Mouse (Mus musculus) splenic B cell, adult 2 months (primary cell): ENCODE data around the gene Wnt2b.
A peak's percentile ranks its signal among the peaks of the same experiment; 100 is the strongest.

Experiments
- DNase-seq: peaks from one replicate; pipeline ENCODE4 v3.0.0-alpha.2; 2011; ENCODE audit warnings: low read depth, low spot score
- H3K27me3 ChIP-seq: 2 replicates; pipeline ENCODE4 v1.6.1; 2012; ENCODE audit warnings: mild to moderate bottlenecking, low read length, moderate library complexity, mixed read lengths; ENCODE audit not compliant: control insufficient read depth, poor library complexity, insufficient read depth, severe bottlenecking
- H3K36me3 ChIP-seq: 2 replicates; pipeline ENCODE4 v1.6.1; 2012; ENCODE audit warnings: mild to moderate bottlenecking, low read length, moderate library complexity, mixed read lengths; ENCODE audit not compliant: control insufficient read depth, poor library complexity, insufficient read depth, severe bottlenecking

Wnt2b gene

DNA sequence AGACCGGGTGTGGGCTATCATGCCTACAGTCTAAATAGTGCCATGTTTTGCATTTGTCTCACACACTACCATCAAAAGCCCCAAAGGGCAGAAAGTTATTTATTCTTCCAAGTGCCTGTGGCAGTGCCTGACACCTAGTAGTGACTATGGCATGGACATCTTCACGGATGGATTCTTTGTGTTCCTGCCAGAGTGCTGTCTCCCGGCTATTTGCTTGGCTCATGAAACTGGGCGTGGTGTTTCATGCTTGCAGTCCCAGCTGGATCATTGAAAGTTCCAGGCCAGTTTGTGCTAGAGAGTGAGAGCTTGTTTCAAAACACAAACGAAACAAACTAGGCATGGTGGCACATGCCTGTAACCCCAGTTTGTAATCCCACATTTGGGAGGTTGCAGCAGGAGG, 30.0 kb upstream of the Wnt2b start:
- DNase-seq: no peak
- Histone ChIP-seq H3K36me3 (no peaks in the 10 kb centered on the region), H3K27me3 (no peaks in the 10 kb centered on the region)

DNA sequence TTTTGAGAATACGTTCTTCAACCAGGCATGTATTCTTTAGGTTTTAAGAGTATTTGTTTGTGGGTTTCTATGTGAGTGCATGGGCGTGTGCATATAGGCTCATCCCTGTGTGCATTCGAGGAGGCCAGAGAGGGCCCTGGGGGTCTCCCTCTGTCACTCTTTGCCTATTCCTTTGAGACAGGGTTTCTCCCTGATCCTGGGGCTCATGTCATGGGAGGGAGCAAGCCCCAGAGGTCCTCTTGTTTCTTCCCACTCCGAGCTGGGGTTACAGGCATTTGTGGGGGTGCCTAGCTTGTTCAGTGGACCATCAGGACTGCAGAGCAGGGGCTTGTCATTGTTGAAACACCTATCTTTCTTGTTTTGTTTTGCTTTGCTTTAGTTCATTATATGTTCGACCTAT, 26.2 kb upstream of the Wnt2b start:
- no peak for DNase-seq
- Histone ChIP-seq H3K36me3 (no peaks in the 10 kb centered on the region), H3K27me3 (no peaks in the 10 kb centered on the region)

DNA sequence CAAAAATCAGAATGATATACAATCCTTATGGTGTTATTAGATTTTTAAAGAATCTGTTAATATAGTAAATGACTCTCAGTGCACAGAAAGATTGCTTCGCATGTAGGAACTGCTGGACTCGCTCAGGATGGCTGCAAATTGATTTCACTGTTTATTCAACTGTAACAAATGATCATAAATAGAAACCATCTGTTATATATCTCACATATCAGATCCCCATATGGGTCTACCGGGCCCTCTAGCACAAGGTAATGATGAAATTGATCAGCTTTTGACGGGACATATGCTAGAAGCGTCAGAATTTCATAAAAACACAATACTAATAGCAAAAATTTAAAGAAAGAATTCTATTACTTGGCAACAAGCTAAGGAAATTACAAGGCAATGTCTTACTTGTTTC, 18.0 kb upstream of the Wnt2b start:
- Histone ChIP-seq H3K27me3 (no peaks in the 10 kb centered on the region), H3K36me3 (no peaks in the 10 kb centered on the region)
- DNase-seq: no peak

DNA sequence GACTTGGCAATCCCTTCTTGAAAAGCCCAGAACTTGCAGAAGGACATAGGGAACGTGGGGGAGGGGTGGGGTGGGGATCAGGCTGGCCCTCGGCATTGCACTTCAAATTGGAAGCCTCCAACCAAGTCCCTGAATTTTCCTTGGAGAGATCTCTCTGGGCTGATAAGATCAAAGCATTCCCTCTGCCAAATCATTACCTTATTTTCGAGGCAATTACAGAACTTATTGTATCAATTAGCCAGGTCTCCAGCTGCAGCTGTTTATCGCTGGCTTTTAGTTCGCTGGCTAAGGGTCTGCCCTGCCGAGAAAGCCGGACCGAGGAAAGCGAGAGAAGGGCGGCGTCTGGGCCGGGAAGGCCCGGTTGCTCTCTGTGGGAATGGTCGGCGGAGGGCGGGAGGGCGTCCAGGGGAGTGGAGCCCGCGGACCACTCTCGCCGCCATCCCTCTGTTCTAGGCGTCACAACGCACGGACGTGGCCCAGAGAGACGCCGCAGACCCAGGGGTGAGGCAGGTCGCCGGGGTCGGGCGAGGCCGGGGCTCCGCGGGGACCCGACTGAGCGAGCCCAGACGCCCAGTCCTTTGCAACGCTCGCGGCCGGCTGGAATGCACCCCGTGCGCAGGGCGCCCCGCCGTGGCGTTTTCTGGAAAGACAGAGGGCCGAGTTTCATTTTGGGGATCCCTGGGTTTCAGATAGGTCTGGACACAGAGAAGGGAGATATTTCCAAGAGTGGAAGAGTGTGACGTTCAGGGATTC, 6.0 kb upstream of the Wnt2b start:
- H3K27me3 ChIP-seq: no peaks in the 10 kb centered on the region; the same call in 1 of the 2 replicates
- H3K36me3 ChIP-seq: no peaks in the 10 kb centered on the region
- DNase-seq: peak; percentile 50

DNA sequence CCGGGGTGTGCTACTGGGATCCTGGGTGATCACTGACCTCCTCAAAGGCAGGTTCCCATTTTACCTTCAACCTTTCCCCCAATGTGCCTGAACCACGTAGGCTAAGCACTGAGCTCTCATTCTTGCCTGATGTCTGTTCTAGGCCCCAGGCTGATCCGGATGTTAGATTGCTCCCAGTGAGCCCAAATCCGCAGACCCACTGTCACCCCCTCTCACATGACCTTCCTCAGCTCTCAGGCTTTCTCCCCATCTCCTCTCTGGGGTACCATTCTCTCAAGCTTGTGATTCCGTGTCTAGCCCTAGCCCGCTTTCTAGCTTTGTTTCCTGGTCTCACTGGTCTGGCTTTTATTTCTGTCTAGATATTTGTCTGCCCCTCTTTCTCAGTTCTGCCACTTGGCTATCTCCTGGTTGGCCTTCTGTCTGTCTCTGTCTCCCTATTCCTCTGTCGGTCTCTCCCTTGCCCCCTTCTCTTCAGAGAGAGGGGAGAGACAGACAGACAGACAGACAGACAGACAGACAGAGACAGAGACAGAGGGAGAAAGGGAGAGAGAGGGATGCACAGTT, 4.4 kb upstream of the Wnt2b start:
- H3K36me3 ChIP-seq: no peaks in the 10 kb centered on the region
- no peak for DNase-seq
- no peaks in the 10 kb centered on the region; the same call in 1 of the 2 replicates for H3K27me3 ChIP-seq

DNA sequence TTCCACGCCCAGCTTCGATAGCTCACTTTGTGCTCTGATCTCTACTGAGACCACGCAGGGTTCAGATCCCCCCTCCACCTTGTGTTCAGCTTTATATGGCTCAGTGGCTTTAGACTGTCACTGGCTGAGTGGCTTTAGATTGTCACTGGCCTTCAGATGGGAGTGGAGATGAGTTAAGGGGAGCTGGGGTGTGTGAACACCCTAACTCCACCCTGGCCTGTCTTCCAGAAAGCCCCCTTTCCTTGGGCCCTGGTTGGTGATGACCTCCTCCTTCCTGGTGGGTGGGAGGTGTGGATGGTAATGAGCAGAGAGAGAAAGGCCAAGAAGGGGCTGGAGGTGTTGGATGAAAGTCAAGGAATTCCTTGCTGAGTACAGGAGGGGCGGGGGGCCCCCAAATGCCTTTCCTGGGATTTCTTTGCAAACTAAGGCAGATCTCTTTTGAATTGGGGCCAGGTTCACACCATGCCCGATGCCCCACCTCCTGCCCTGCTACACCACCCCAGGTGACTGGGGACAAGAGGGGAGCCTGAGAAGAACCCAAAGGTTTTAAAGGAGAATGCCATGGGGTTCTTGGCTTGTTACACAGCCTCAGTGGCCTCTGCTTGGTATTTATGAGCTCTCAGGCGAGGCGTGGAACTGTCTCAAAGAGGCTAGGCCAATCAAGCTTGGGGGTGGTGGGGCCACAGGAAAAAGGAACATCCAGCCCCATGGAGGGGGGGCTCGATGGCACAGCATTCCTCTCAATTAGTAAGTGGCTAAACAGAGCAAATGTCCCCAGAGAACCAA, 3.5 kb upstream of the Wnt2b start:
- DNase-seq: no peak
- Histone ChIP-seq H3K36me3 (no peaks in the 10 kb centered on the region), H3K27me3 (peaks cover 2% of the 10 kb centered on the region; the same call in 1 of the 2 replicates)

DNA sequence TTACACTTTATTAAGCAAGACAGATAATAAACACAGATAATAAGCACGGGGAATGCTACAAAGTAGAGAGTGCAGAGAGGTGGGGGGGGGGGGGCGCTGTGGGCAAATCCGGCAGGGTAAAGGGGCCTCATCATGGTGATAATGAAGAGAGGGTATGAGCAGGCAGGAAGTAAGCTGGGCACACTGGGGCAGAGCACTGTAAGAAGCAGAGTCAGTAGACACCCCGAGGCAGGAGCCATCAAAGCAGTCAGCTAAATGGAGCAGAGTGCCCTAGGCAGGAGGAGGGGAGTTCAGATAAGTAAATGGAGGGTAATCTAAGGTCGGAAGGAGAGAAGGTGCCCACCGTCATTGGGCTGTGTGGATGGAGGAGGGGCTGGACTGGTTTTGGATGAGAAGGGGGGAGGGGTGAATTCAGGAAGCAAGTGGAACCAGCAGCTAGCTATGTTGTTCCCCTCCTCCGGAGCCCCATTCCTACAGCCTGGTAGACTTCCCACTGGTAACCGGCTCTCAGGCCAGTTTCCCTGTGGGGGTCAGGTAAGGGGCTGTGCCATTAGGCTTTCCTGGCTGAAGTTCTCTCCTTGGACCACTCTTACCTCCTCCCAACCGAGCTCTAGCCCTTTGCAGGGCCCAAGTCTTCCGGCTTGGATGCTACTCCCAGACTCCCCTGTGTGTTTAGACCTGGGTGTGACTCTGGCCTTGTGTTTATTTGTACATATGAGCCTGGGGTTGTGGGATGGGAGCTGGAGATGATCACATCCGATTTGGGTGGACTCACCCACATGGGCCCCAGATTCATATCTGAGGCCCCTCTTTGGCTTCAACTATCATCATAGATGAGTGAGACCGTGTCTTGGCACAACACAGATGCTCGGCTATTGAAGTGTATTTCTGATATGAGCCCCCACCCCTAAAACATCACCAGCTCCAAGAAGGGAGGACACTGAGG, 1.9 kb upstream of the Wnt2b start:
- peaks cover 2% of the 10 kb centered on the region; the same call in 1 of the 2 replicates for H3K27me3 ChIP-seq
- no peak for DNase-seq
- H3K36me3 ChIP-seq: no peaks in the 10 kb centered on the region

DNA sequence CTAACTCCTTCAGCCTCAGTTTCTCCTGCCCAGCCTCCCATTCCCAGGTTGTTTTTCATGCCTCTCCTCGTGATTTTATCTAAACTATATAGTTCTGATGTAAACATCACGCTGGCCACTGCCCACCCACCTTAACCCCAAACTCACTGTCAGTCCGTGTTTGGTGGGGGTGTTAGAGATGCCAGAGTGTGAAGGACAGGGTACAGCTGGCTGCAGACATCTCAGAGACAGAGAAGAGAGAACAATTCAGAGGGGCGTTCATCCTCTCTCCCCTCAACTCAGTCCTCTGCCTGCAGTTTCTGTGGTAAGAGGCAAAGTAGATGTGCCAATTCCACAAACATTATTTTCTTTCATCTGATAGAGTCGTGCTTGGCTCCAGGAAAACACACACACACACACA, 1.1 kb upstream of the Wnt2b start:
- peaks cover 2% of the 10 kb centered on the region; the same call in 1 of the 2 replicates for H3K27me3 ChIP-seq
- no peaks in the 10 kb centered on the region for H3K36me3 ChIP-seq
- DNase-seq: no peak

DNA sequence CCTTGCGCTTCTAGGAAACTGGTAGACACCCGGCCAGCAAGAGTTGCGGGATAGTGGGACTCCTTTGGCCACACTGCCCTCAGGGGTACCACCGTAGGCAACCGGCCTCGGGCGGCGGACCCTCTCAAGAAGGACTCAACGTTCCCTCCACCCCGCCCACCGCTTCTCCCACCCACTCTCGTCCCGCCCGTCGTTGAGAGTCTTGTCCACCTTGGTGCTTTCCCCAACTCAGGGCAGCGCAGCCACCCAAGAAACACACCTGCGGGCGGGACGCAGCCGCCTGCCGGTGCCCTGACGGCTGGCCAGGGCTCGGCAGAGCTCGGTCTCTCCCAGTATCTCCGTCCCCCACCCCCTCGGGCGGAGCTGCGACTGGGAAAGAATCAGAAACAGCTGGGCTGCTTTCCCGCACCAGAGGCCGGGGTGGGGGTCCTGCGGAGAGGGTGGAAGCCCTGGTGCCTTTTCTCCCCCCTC, 455 bp upstream of the Wnt2b start:
- H3K27me3 ChIP-seq: peaks cover 2% of the 10 kb centered on the region; the same call in 1 of the 2 replicates
- no peaks in the 10 kb centered on the region for H3K36me3 ChIP-seq
- no peak for DNase-seq

DNA sequence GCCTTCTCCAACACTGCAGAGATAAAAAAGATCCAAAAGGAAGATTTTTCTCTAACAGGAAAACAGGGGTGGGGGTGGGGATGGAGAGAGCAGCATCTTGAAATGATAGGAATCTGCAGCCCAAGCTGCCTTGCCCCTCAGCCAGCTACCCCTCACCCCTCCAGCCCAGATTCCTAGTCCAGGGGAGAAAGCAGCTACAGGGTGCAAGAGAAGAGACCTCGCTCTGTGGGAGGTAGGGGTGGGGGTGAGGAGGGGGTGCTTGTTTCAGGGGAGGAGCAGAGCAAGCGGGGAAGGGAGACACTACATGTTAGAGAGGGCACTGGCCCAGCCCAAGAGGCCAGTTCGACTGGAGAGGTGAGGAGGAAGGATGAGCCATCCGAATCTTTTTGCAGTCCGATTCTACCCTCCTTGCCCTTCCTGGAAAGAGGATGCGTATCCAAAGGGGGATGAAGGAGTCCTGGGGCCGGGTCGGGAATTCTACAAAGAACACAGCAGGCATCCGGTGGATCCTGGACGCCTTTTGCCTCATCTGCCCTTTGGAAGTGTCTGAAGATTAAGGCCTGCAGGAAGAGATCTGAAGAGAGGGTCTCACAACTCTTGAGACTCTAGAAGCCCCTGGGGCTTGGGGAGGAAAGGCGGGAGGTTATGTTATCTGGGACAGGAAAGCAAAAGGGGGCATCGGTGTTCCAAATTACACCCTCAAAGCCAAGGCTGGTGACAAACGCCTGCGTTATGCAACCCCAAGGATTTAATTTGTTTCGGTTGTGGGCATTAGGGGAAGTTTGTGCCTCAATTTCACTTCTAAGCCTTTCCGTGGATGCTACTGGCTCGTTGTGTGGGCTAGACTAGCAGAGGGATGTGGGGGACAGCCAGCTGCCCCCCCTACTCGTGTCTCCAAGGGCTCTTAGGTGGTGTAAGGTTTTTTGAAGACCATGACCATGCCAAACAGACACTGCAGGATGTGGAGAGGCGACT, 1.4 kb downstream of the Wnt2b start:
- H3K36me3 ChIP-seq: no peaks in the 10 kb centered on the region
- peaks cover 2% of the 10 kb centered on the region; the same call in 1 of the 2 replicates for H3K27me3 ChIP-seq
- DNase-seq: no peak

DNA sequence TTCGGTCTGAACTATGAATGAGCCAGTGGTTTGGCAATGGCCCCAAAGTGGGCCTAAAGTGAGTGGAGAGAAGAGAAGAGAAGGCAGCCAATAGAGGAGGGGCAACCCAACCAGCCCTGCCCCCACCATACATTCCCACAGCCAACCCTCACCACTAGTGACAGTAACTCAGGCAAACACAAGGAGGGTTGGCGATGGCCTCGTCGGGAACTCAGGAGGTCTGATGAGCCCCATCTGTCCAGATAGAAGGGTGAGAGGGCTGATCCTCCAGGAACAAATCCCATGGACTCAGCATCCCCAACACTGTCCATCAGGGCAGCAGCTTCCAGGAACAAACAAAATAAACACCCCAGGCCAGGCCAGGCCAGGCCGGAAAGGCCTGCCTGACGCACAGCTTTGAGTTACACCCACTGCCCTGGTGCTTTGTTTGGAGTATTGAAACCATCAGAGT, 5.6 kb downstream of the Wnt2b start:
- Histone ChIP-seq H3K27me3 (0 out of 2 replicates have a peak, but pooled peaks cover 2% of the 10 kb centered on the region), H3K36me3 (no peaks in the 10 kb centered on the region)
- no peak for DNase-seq

DNA sequence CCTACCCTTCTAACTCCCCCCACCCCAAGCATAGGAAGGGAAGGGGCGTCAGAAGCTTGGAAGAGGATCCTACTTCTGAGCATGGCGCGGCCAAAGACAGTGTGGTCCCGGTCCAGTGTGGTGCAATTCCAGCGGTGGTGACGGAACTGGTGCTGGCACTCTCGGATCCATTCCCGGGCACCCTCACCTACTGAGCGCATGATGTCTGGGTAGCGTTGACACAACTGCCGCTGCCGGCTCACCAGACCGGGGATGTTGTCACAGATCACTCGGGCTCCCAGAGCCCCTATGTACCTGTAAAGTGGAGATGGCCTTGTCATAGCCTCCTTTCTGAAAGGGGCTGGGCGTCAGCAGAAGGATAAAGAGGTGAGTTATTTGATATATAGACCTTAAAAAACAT, 7.2 kb downstream of the Wnt2b start:
- H3K36me3 ChIP-seq: no peaks in the 10 kb centered on the region
- no peak for DNase-seq
- H3K27me3 ChIP-seq: no peaks in the 10 kb centered on the region

DNA sequence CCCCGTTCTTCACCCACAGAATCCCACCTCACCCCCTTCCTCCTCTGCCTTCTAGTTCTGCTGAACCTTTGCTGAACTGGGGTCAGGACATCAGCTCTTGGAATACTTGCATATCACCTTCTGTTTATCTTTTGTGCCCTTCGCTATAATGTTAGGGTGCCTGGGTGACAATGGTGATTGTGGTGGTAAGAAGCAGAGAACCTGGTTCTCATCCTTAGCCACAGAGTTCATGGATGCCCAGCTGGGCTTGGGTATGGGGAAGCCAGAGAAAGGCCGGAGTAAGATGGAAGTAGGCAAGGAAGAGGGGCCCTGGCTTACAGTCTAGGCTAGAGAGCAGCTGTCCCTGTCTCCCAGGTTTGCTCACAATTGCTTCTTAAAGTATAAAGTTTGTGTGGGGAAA, 7.6 kb downstream of the Wnt2b start:
- no peak for DNase-seq
- H3K27me3 ChIP-seq: no peaks in the 10 kb centered on the region
- no peaks in the 10 kb centered on the region for H3K36me3 ChIP-seq
